Mouse (Mus musculus): ENCODE measurements around the gene Apmap. TPM values are rescaled to one million over a fixed set of nuclear protein-coding genes. Genes with fewer than 3 reads are reported as not detected.
"Not testable (repeated sequence)": the region's sequence is repeated elsewhere in the genome, so short reads cannot be mapped to it uniquely, and the experiment has no call there.

Gene Apmap
- polyA plus RNA-seq, 1 experiment from 2014 or later: 42.7 TPM

- Histone ChIP-seq H3K9ac (no peak overlapping the region), H3K9me3 (no peaks in the 10 kb centered on the region), H3K36me3 (no peaks in the 10 kb centered on the region), H3K27ac (no peak overlapping the region), H3K27me3 (replicated peaks) (no peaks in the 10 kb centered on the region), H3K4me1 (no peaks in the 10 kb centered on the region), H3K4me2 (replicated peaks) (no peak overlapping the region), H3K4me3 (no peak overlapping the region)
- no peak for ATAC-seq (ENCODE audit: low FRiP score, low read depth)
- WGBS: 90% methylated on average over 2 of the region's 2 CpGs
Measured at GRCm38 (mm10) chr2:150567051-150567450, 41.3 kb downstream of the Apmap start.

DNA sequence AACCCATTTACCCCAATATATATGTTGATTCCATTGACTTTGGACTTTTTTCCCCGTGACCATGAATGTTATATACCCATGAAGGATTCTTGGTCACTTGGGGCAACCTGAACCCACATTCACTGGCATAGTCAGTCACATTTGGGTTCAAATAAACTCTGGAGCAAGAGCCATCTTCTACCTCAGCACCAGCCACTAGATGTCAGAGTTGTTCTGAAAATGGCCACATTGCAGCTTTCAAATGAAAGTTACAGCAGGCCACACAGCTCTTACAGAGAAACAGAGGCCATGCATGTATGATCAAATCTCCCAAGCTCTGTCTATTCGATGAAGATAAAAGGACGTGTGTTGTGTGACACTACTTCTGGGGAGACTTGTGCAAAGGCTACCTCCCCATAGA, 49.8 kb downstream of the Apmap start:
- Histone ChIP-seq H3K9ac (no peak overlapping the region), H3K9me3 (no peaks in the 10 kb centered on the region), H3K4me3 (no peak overlapping the region), H3K36me3 (no peaks in the 10 kb centered on the region), H3K4me2 (replicated peaks) (no peak overlapping the region), H3K27ac (no peak overlapping the region), H3K4me1 (no peaks in the 10 kb centered on the region), H3K27me3 (replicated peaks) (no peaks in the 10 kb centered on the region)
- WGBS: 60% methylated on average over 3 of the region's 3 CpGs
- no peak for ATAC-seq (ENCODE audit: low FRiP score, low read depth)

DNA sequence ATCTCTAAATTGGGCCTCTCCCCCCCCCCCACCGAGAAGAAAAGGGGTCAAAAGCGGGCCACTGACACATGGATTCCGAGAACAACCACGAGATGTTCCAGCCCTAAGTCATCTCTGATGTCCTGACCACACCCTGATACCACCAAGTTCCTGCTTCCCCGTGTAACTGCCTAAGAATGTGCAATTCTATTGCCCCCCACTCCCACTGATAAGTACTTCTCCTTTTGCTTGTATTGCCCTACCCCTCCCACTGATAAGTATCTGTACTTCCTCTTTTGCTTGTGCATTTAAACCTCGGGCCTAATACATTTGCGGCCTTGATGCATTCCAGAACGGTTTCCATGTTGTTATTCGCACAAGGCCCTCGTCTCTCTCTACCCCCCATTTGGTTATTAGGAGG, 58.8 kb downstream of the Apmap start:
- not testable (repeated sequence) for H3K4me2 ChIP-seq (replicated peaks); H3K4me3 ChIP-seq; H3K4me1 ChIP-seq; H3K27ac ChIP-seq; H3K9ac ChIP-seq; H3K36me3 ChIP-seq; H3K27me3 ChIP-seq (replicated peaks); ATAC-seq (ENCODE audit: low FRiP score, low read depth); H3K9me3 ChIP-seq
- 91% methylated on average over 10 of the region's 10 CpGs for WGBS

Other genes starting within 250 kb of the Apmap start
- 11.9 and 13.7 TPM in 2 replicates for gene 3300002I08Rik, start 245.8 kb downstream of the Apmap start, polyA plus RNA-seq (2016; fragmentation: Nextera tagmentation; extraction: Ambion mirVana)
- 8.2 and 9.5 TPM in 2 replicates for gene Zfp442, start 157.1 kb downstream of the Apmap start, polyA plus RNA-seq (2016; fragmentation: Nextera tagmentation; extraction: Ambion mirVana)
- 0.06 TPM in 1 of 2 replicates, not detected in the other for gene Zfp345, start 123.5 kb downstream of the Apmap start, polyA plus RNA-seq (2016; fragmentation: Nextera tagmentation; extraction: Ambion mirVana)
- 0.20 and 0.28 TPM in 2 replicates for gene Cst7, start 38.2 kb downstream of the Apmap start, polyA plus RNA-seq (2016; fragmentation: Nextera tagmentation; extraction: Ambion mirVana)
- 22.8 and 23.5 TPM in 2 replicates for gene Acss1, start 59.9 kb upstream of the Apmap start, polyA plus RNA-seq (2016; fragmentation: Nextera tagmentation; extraction: Ambion mirVana)
- gene Vsx1, start 80.8 kb upstream of the Apmap start, polyA plus RNA-seq (2016; fragmentation: Nextera tagmentation; extraction: Ambion mirVana): 0.51 and 0.63 TPM in 2 replicates
- gene Entpd6, start 140.5 kb upstream of the Apmap start, polyA plus RNA-seq (2016; fragmentation: Nextera tagmentation; extraction: Ambion mirVana): 30.3 and 31.7 TPM in 2 replicates
- 80.5 and 80.6 TPM in 2 replicates for gene Pygb, start 178.2 kb upstream of the Apmap start, polyA plus RNA-seq (2016; fragmentation: Nextera tagmentation; extraction: Ambion mirVana)